Mouse (Mus musculus) monocyte, adult 5-6 weeks (primary cell): Measurements from ENCODE around the gene Lhpp. TPM values are rescaled to one million over a fixed set of nuclear protein-coding genes. Genes with fewer than 3 reads are reported as not detected.

Experiments used
- ATAC-seq: fragments of 153-309, 156-312 bp; replicated peaks from 2 replicates; pipeline ENCODE4 v1.8.0; 2017; ENCODE audit warnings: mild to moderate bottlenecking; ENCODE audit not compliant: low TSS enrichment, insufficient number of reproducible peaks, severe bottlenecking, poor library complexity, low FRiP score
- total RNA-seq: library from RNA; stranded (forward); fragments of 200-1000, 200-491, 200-594 nt; gene quantifications from 3 replicates; pipeline ENCODE4 v1.2.3, GENCODE M21; 2017

Gene Lhpp
- total RNA-seq, 1 experiment from 2014 or later, result 4.2 TPM

GRCm38 (mm10) chr7:132697258-132697796 lies 86.9 kb downstream of the Lhpp start:
- no peak for ATAC-seq

GRCm38 (mm10) chr7:132698737-132699136 lies 88.3 kb downstream of the Lhpp start:
- ATAC-seq, result no peak

DNA sequence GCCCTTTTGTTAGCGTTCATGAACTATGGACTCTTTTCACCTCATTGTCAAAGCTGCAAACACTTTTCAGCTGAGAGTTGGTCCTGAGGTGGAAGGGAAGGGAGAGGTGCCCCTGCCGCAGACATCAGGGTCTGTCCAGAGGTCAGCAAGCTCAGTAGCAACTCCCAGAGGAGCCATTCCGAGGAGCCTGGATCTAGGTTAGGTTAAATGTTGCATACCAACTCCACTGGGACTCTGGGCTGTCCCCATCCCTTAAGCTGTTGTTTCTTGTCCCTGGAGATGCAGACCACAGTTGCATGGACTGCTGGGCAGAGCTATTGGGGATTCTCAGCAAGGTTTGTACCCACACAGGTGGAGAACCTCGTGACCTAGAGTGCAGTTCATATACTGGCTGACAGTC lies 88.7 kb downstream of the Lhpp start:
- ATAC-seq, result no peak

GRCm38 (mm10) chr7:132699639-132700038 lies 89.2 kb downstream of the Lhpp start:
- ATAC-seq, result no peak

- ATAC-seq, result no peak
These were observed 89.7 kb downstream of the Lhpp start for GRCm38 (mm10) chr7:132700107-132700506.

DNA sequence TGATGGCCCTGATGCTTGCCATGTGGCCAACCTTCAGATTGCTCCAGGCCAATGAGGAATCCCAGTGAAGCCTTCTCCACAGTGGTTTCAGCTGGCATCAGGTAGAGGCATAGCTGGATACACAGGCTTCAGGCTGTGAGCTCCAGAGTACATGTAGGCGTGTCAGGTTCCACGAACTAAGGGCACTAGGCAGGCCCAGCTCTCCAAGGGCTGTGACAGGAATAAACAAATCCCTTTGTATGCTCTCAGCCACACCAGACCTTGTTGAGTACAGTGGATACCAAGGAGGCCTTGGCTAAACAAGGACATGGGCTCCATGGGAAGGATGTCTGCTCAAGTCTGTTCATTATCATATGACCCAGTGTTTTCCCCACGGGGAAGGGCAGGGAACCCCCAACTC lies 91.0 kb downstream of the Lhpp start:
- ATAC-seq, result no peak

GRCm38 (mm10) chr7:132702024-132702423 lies 91.6 kb downstream of the Lhpp start:
- ATAC-seq, result no peak

- no peak for ATAC-seq
These were observed 92.1 kb downstream of the Lhpp start for GRCm38 (mm10) chr7:132702492-132703070.

- no peak for ATAC-seq
These were observed 93.3 kb downstream of the Lhpp start for GRCm38 (mm10) chr7:132703515-132704309.

DNA sequence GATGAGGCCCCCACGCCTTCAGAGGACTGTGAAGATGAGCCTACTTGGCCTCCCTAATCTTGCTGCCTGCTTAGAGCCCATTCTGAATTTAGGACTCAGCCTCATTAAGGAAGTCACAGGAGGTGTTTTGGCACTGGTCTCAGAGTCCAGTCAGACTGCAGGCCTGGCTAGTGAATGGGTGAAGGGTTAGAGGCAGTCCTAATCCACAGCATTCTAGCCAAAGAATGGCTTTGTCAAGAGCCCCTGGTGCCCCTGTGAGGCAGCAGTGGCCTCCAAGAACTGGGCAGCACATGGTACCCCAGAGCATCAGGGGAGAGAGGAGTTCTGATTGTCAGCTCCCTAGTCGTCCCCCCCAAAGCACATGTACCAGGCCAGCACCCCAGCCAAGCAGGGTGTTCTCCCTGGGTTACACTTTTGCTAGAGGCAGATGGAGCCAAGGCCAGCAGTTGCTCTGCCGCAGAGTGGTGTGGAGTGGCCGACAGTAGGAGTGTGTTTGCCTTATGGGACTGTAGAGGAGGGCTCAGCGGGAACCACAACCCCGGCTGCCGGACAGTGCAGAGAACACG lies 94.0 kb downstream of the Lhpp start:
- no peak for ATAC-seq

GRCm38 (mm10) chr7:132705130-132705529 lies 94.7 kb downstream of the Lhpp start:
- ATAC-seq, result no peak

DNA sequence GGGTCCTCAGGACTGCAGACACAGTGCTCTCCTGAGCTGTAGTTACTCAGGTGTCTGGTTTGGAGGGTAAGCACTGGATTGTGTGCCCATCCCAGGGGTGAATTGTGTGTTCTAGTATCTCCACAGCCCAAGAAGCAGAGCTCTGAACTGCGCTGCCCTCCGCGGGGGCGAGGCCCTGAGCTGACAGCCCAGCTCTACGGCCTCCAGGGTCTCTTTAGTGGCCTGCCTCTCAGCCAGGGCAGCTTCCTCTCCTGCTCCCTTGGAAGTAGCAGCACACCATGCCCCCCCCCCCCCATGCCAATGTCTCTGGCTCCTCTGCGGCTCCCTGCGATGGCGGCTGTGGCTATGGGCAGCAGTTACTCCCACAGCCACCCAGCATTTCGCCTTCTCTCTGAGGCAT lies 101.1 kb downstream of the Lhpp start:
- no peak for ATAC-seq

GRCm38 (mm10) chr7:132712044-132712708 lies 101.7 kb downstream of the Lhpp start:
- no peak for ATAC-seq

- no peak for ATAC-seq
These were observed 102.5 kb downstream of the Lhpp start for GRCm38 (mm10) chr7:132712956-132713355.

DNA sequence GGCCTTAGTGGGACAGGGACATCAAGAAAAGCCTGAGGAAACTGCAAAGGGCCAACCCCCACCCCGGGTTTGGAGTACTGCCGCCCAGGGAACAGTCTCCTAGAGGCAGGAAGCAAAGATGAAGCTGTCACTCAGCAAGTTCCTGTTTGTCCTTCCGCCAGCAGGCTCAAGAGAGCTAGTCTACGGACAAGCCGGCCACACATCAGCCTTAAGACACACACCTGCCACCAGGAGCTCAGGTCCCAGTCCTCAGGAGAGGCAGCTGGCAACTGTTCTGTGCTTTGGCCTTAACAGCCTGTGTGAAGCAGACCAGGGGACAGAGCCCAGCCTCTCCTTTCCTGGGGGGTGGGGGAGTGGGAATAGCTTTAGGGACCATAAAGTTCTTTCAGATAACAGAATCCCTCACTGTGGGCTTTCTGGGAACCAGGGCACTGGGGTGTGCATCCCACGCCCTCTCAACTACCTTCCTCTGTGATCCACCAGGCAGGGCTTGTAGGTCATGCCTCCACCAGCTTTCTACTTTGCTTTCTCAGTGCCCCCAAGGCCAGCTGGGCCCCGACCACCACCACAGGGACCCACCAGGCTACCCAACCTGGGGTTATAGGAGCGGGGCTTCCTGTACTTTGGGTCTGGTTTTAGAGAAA lies 103.2 kb downstream of the Lhpp start:
- 0 out of 2 replicates have a peak, but pooled peaks have one; percentile 19 for ATAC-seq

- no peak for ATAC-seq
These were observed 103.9 kb downstream of the Lhpp start for GRCm38 (mm10) chr7:132714236-132714923.

DNA sequence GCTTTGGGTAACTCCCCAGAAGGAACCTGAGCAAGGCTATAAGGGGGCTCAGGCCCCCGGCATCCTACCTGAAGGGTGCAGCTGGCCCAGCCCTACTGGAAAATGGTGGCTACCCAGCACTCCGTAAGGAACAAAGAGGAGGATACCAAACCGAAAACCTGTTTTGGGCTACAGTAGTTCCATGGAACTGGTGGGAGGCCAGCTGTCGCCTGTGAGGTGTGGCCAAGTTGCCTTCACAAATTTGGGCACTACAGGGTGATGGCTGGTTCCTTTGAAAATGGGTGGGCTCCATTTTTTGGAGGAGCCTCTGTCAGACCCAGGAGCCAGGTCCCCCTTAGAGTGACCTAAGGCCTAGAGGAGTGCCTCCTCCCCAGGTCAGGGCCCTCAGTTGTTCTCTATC lies 104.8 kb downstream of the Lhpp start:
- ATAC-seq, result no peak

DNA sequence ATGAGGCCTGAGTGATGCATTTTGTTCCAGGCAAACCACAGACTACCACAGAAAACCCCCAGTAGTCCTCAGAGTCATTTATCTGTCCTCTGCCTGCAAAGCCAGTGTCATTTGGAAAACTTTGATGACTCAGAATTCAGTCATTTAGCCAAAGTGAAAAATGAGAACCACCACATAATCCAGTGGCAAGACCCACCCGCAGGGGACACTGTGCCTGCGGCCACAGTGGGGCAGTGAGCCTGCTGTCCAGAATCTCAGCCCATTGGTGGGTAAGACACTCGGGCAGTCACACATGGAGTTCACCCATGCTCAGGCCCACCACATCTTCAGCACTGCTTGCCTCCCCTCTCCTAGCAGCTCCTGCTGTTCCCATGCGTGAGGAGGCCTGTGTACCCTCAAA lies 109.1 kb downstream of the Lhpp start:
- no peak for ATAC-seq
